Mouse (Mus musculus): Measurements from ENCODE around the gene Slc7a12. TPM values are rescaled to one million over a fixed set of nuclear protein-coding genes. Genes with fewer than 3 reads are reported as not detected.

Gene Slc7a12
- polyA plus RNA-seq (2012; rRNA removed) = not detected in 2 replicates

- no peaks in the 10 kb centered on the region for H3K27me3 ChIP-seq (ENCODE audit: control insufficient read depth, insufficient read depth, low read length)
- TF ChIP-seq POLR2A (IDR thresholded peaks at IDR 0.05; ENCODE audit: low read depth, low read length) = no peak
- no peak for TF ChIP-seq CTCF (IDR thresholded peaks at IDR 0.05; ENCODE audit: extremely low read depth, insufficient read depth, insufficient read length, insufficient replicate concordance)
- H3K4me1 ChIP-seq (ENCODE audit: control insufficient read depth, insufficient read depth, insufficient read length) = no peaks in the 10 kb centered on the region
- H3K36me3 ChIP-seq (ENCODE audit: control insufficient read depth, insufficient read depth, low read length) = no peaks in the 10 kb centered on the region
- no peak for DNase-seq (ENCODE audit: low read depth in 1 of 2, low spot score in 2 of 2)
- H3K4me3 ChIP-seq (ENCODE audit: extremely low read depth, insufficient read depth, insufficient read length) = no peak within 1 kb of the TSS
- no peak within 1 kb of the TSS for H3K27ac ChIP-seq (ENCODE audit: insufficient read depth, low read length)
Measured at GRCm38 (mm10) chr3:14480397-14480796, at the start of gene Slc7a12. Gene Slc7a12 (plus strand): TSS chr3:14480697.

GRCm38 (mm10) chr3:14432381-14432780 lies 48.1 kb upstream of the Slc7a12 start:
- TF ChIP-seq POLR2A (IDR thresholded peaks at IDR 0.05; ENCODE audit: low read depth, low read length) (no peak), CTCF (IDR thresholded peaks at IDR 0.05; ENCODE audit: extremely low read depth, insufficient read depth, insufficient read length, insufficient replicate concordance) (no peak)
- DNase-seq (ENCODE audit: low read depth in 1 of 2, low spot score in 2 of 2) = no peak
- Histone ChIP-seq H3K4me1 (ENCODE audit: control insufficient read depth, insufficient read depth, insufficient read length) (no peaks in the 10 kb centered on the region), H3K27me3 (ENCODE audit: control insufficient read depth, insufficient read depth, low read length) (no peaks in the 10 kb centered on the region), H3K4me3 (ENCODE audit: extremely low read depth, insufficient read depth, insufficient read length) (no peak overlapping the region), H3K36me3 (ENCODE audit: control insufficient read depth, insufficient read depth, low read length) (no peaks in the 10 kb centered on the region), H3K27ac (ENCODE audit: insufficient read depth, low read length) (no peak overlapping the region)
- 64% methylated on average over 1 of the region's 1 CpGs for WGBS

- no peaks in the 10 kb centered on the region for H3K36me3 ChIP-seq (ENCODE audit: control insufficient read depth, insufficient read depth, low read length)
Measured at GRCm38 (mm10) chr3:14446015-14446414, 34.5 kb upstream of the Slc7a12 start.

GRCm38 (mm10) chr3:14446691-14447090 lies 33.8 kb upstream of the Slc7a12 start:
- no peak overlapping the region for H3K27ac ChIP-seq (ENCODE audit: insufficient read depth, low read length)
- TF ChIP-seq POLR2A (IDR thresholded peaks at IDR 0.05; ENCODE audit: low read depth, low read length) (no peak), CTCF (IDR thresholded peaks at IDR 0.05; ENCODE audit: extremely low read depth, insufficient read depth, insufficient read length, insufficient replicate concordance) (no peak)
- no peak overlapping the region for H3K4me3 ChIP-seq (ENCODE audit: extremely low read depth, insufficient read depth, insufficient read length)
- H3K4me1 ChIP-seq (ENCODE audit: control insufficient read depth, insufficient read depth, insufficient read length) = no peaks in the 10 kb centered on the region
- H3K27me3 ChIP-seq (ENCODE audit: control insufficient read depth, insufficient read depth, low read length) = no peaks in the 10 kb centered on the region
- H3K36me3 ChIP-seq (ENCODE audit: control insufficient read depth, insufficient read depth, low read length) = no peaks in the 10 kb centered on the region
- WGBS = 89% methylated on average over 4 of the region's 4 CpGs
- DNase-seq (ENCODE audit: low read depth in 1 of 2, low spot score in 2 of 2) = no peak

More at GRCm38 (mm10) chr3:14446015-14446414, 34.5 kb upstream of the Slc7a12 start:
- no peaks in the 10 kb centered on the region for H3K4me1 ChIP-seq (ENCODE audit: control insufficient read depth, insufficient read depth, insufficient read length)
- DNase-seq (ENCODE audit: low read depth in 1 of 2, low spot score in 2 of 2) = no peak
- TF ChIP-seq POLR2A (IDR thresholded peaks at IDR 0.05; ENCODE audit: low read depth, low read length) = no peak
- no peak for TF ChIP-seq CTCF (IDR thresholded peaks at IDR 0.05; ENCODE audit: extremely low read depth, insufficient read depth, insufficient read length, insufficient replicate concordance)
- H3K27ac ChIP-seq (ENCODE audit: insufficient read depth, low read length) = no peak overlapping the region
- WGBS = 86% methylated on average over 4 of the region's 4 CpGs
- no peaks in the 10 kb centered on the region for H3K27me3 ChIP-seq (ENCODE audit: control insufficient read depth, insufficient read depth, low read length)
- no peak overlapping the region for H3K4me3 ChIP-seq (ENCODE audit: extremely low read depth, insufficient read depth, insufficient read length)

Other genes with a start within 250 kb of the Slc7a12 start
- 1.5 and 2.6 TPM in 2 replicates for gene 1810022K09Rik, start 130.6 kb downstream of the Slc7a12 start, polyA plus RNA-seq (2012; rRNA removed)
- gene Car13, start 161.0 kb downstream of the Slc7a12 start, polyA plus RNA-seq (2012; rRNA removed) = 0.58 and 0.90 TPM in 2 replicates

Measured in spleen, adult 2 months (tissue).